Mouse (Mus musculus) myocyte (in vitro differentiated cells): Measurements from ENCODE around the gene Ppa1. TPM values are rescaled to one million over a fixed set of nuclear protein-coding genes. Genes with fewer than 3 reads are reported as not detected.

Source experiments
- H3K27me3 ChIP-seq: one replicate; pipeline ENCODE4 v1.6.1; 2011; ENCODE audit not compliant: control insufficient read depth, insufficient read depth, insufficient read length
- H3K36me3 ChIP-seq: one replicate; pipeline ENCODE4 v1.6.1; 2011; ENCODE audit not compliant: control insufficient read depth, insufficient read depth
- H3K4me2 ChIP-seq: one replicate; pipeline ENCODE4 v1.6.1; 2011; ENCODE audit warnings: low read depth, control low read depth
- H3K4me3 ChIP-seq: one replicate; pipeline ENCODE4 v1.5.1; 2011; ENCODE audit warnings: mild to moderate bottlenecking, control low read depth, moderate library complexity
- H3K79me2 ChIP-seq: one replicate; pipeline ENCODE4 v1.6.1; 2011; ENCODE audit not compliant: control insufficient read depth, insufficient read depth
- H3ac ChIP-seq: one replicate; pipeline ENCODE4 v1.6.1; 2011; ENCODE audit not compliant: control insufficient read depth, insufficient read length
- CEBPB ChIP-seq: IDR thresholded peaks from 2 replicates; pipeline ENCODE4 v1.6.1; 2011; ENCODE audit warnings: mild to moderate bottlenecking, moderate library complexity; ENCODE audit not compliant: poor library complexity, insufficient read depth, severe bottlenecking
- E2F4 ChIP-seq: IDR thresholded peaks from one replicate; pipeline ENCODE4 v1.6.1; 2011; ENCODE audit warnings: mild to moderate bottlenecking, control low read depth, moderate library complexity; ENCODE audit not compliant: insufficient read depth
- MAX ChIP-seq: IDR thresholded peaks from one replicate; pipeline ENCODE4 v1.6.1; 2011; ENCODE audit warnings: low read depth, mild to moderate bottlenecking, control low read depth
- MYOD1 ChIP-seq, 3 experiments: IDR thresholded peaks; one replicate each; pipeline ENCODE4 v1.6.1; 2011; ENCODE audit warnings: control low read depth in 2 of 3, low read depth in 2 of 3, mild to moderate bottlenecking in 2 of 3, moderate library complexity in 1 of 3; ENCODE audit not compliant: insufficient read length in 2 of 3, control insufficient read depth in 1 of 3
- MYOG ChIP-seq, 3 experiments: IDR thresholded peaks; one replicate each; pipeline ENCODE4 v1.6.1; 2011; ENCODE audit warnings: control low read depth in 2 of 3, low read depth in 2 of 3, mild to moderate bottlenecking in 2 of 3; ENCODE audit not compliant: insufficient read length in 2 of 3, control insufficient read depth in 1 of 3, insufficient read depth in 1 of 3
- POLR2A ChIP-seq: IDR thresholded peaks from one replicate; pipeline ENCODE4 v1.6.1; 2011; ENCODE audit warnings: low read depth, mild to moderate bottlenecking, control low read depth, moderate library complexity; ENCODE audit not compliant: insufficient read length
- POLR2AphosphoS2 ChIP-seq: IDR thresholded peaks from one replicate; pipeline ENCODE4 v1.6.1; 2011; ENCODE audit warnings: low read depth, control low read depth; ENCODE audit not compliant: insufficient read length
- REST ChIP-seq: IDR thresholded peaks from one replicate; pipeline ENCODE4 v1.6.1; 2011; ENCODE audit warnings: mild to moderate bottlenecking, control low read depth, moderate library complexity; ENCODE audit not compliant: insufficient read depth, insufficient read length
- SRF ChIP-seq: IDR thresholded peaks from one replicate; pipeline ENCODE4 v1.6.1; 2011; ENCODE audit warnings: low read depth; ENCODE audit not compliant: control insufficient read depth, insufficient read length
- TCF12 ChIP-seq: IDR thresholded peaks from one replicate; pipeline ENCODE4 v1.6.1; 2011; ENCODE audit warnings: mild to moderate bottlenecking, control low read depth; ENCODE audit not compliant: poor library complexity, insufficient read depth, severe bottlenecking
- TCF3 ChIP-seq: IDR thresholded peaks from one replicate; pipeline ENCODE4 v1.6.1; 2011; ENCODE audit warnings: low read depth, control low read depth; ENCODE audit not compliant: insufficient read length
- USF1 ChIP-seq: IDR thresholded peaks from one replicate; pipeline ENCODE4 v1.6.1; 2011; ENCODE audit warnings: low read depth, mild to moderate bottlenecking, control low read depth, moderate library complexity
- polyA plus RNA-seq: library from polyadenylated mRNA; unstranded; fragments of >200 nt; fragmentation: generic; extraction: Trizol; gene quantifications from one replicate; pipeline ENCODE4 v1.2.1, GENCODE M21; 2012; ENCODE audit warnings: missing spikeins

Gene Ppa1
- polyA plus RNA-seq, 1 experiment = 93.2 TPM

GRCm38 (mm10) chr10:61627195-61627937 lies 21.0 kb upstream of the Ppa1 start:
- H3K36me3 ChIP-seq = no peaks in the 10 kb centered on the region
- TF ChIP-seq REST (no peak), TCF12 (no peak), MAX (no peak), POLR2AphosphoS2 (no peak), SRF (no peak), USF1 (no peak), MYOG (IDR thresholded peaks at IDR 0.05; ENCODE audit: control insufficient read depth in 1 of 3, insufficient read depth in 1 of 3, insufficient read length in 2 of 3, low read depth in 2 of 3) (no peak), TCF3 (no peak), POLR2A (no peak), E2F4 (no peak), CEBPB (no peak), MYOD1 (IDR thresholded peaks at IDR 0.05; ENCODE audit: control insufficient read depth in 1 of 3, insufficient read length in 2 of 3, low read depth in 2 of 3) (no peak)
- no peak overlapping the region for H3K4me2 ChIP-seq
- H3K4me3 ChIP-seq = no peak overlapping the region
- H3K27me3 ChIP-seq = peaks cover 5% of the 10 kb centered on the region
- H3ac ChIP-seq = no peak overlapping the region
- no peaks in the 10 kb centered on the region for H3K79me2 ChIP-seq

DNA sequence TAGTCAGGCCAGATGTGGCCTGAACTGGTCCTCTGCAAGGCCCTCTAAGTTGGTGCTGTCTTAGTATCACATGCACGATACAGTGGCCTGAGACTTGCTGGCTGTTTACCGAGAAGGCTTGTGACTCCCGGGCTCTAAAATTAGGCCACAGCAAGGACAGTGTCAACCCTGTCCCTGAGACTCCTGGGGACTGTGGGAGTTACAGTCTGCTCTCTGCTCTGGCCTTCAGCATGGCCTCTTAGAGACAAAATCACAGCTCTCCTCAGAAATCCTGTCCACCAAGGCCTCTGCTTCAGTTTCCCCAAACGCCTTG lies 20.5 kb upstream of the Ppa1 start:
- Histone ChIP-seq H3K36me3 (no peaks in the 10 kb centered on the region), H3K27me3 (peaks cover 5% of the 10 kb centered on the region), H3K79me2 (no peaks in the 10 kb centered on the region), H3K4me3 (no peak overlapping the region), H3K4me2 (no peak overlapping the region), H3ac (no peak overlapping the region)
- TF ChIP-seq TCF12 = no peak
- TF ChIP-seq REST = no peak
- TF ChIP-seq TCF3 = no peak
- TF ChIP-seq MYOD1 (IDR thresholded peaks at IDR 0.05; ENCODE audit: control insufficient read depth in 1 of 3, insufficient read length in 2 of 3, low read depth in 2 of 3) = no peak
- no peak for TF ChIP-seq USF1
- TF ChIP-seq E2F4 = no peak

GRCm38 (mm10) chr10:61632445-61632844 lies 15.9 kb upstream of the Ppa1 start:
- TF ChIP-seq MYOD1 (IDR thresholded peaks at IDR 0.05; ENCODE audit: control insufficient read depth in 1 of 3, insufficient read length in 2 of 3, low read depth in 2 of 3) (no peak), TCF3 (no peak), TCF12 (no peak)
- H3K79me2 ChIP-seq = no peaks in the 10 kb centered on the region
- H3K4me3 ChIP-seq = no peak overlapping the region
- no peak overlapping the region for H3K4me2 ChIP-seq
- no peaks in the 10 kb centered on the region for H3K36me3 ChIP-seq
- H3ac ChIP-seq = no peak overlapping the region
- no peaks in the 10 kb centered on the region for H3K27me3 ChIP-seq

GRCm38 (mm10) chr10:61637055-61637454 lies 11.3 kb upstream of the Ppa1 start:
- no peaks in the 10 kb centered on the region for H3K27me3 ChIP-seq
- no peak for TF ChIP-seq MYOG (IDR thresholded peaks at IDR 0.05; ENCODE audit: control insufficient read depth in 1 of 3, insufficient read depth in 1 of 3, insufficient read length in 2 of 3, low read depth in 2 of 3)
- no peak for TF ChIP-seq MYOD1 (IDR thresholded peaks at IDR 0.05; ENCODE audit: control insufficient read depth in 1 of 3, insufficient read length in 2 of 3, low read depth in 2 of 3)
- TF ChIP-seq E2F4 = no peak
- no peak for TF ChIP-seq TCF12
- TF ChIP-seq CEBPB = no peak
- no peak for TF ChIP-seq POLR2AphosphoS2
- no peak for TF ChIP-seq TCF3
- no peak for TF ChIP-seq USF1
- no peak for TF ChIP-seq SRF
- no peak for TF ChIP-seq REST
- H3K79me2 ChIP-seq = no peaks in the 10 kb centered on the region
- no peak overlapping the region for H3ac ChIP-seq
- H3K4me3 ChIP-seq = no peak overlapping the region
- H3K4me2 ChIP-seq = peak overlapping the region; percentile 41
- no peaks in the 10 kb centered on the region for H3K36me3 ChIP-seq

DNA sequence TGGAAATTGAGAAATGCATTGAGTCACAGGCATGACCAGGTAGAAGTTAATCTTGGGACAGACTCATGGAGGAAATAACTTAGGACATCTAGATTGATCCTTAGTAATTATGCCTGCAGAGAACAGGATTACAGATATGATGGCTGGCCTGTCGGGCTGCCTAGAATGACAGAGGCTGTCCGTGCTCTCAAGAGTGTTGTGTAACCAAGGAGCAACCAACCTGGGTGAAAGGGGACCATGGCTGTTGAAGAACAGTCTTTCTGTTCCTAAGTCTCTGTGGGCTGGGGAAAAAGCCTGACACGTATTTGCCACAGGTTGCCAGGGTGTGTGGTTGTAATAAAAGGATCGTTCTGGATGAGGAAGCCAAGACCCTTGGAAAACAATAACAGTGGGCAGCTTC lies 8.0 kb upstream of the Ppa1 start:
- H3K4me2 ChIP-seq = no peak overlapping the region
- no peak overlapping the region for H3K4me3 ChIP-seq
- H3ac ChIP-seq = no peak overlapping the region
- TF ChIP-seq REST = no peak
- TF ChIP-seq MAX = no peak
- no peak for TF ChIP-seq USF1
- TF ChIP-seq CEBPB = no peak
- no peak for TF ChIP-seq TCF12
- TF ChIP-seq POLR2AphosphoS2 = no peak
- no peak for TF ChIP-seq TCF3
- TF ChIP-seq E2F4 = no peak
- TF ChIP-seq POLR2A = no peak
- no peak for TF ChIP-seq MYOG (IDR thresholded peaks at IDR 0.05; ENCODE audit: control insufficient read depth in 1 of 3, insufficient read depth in 1 of 3, insufficient read length in 2 of 3, low read depth in 2 of 3)
- TF ChIP-seq SRF = no peak
- no peak for TF ChIP-seq MYOD1 (IDR thresholded peaks at IDR 0.05; ENCODE audit: control insufficient read depth in 1 of 3, insufficient read length in 2 of 3, low read depth in 2 of 3)
- no peaks in the 10 kb centered on the region for H3K36me3 ChIP-seq
- no peaks in the 10 kb centered on the region for H3K79me2 ChIP-seq
- no peaks in the 10 kb centered on the region for H3K27me3 ChIP-seq
